Mouse (Mus musculus) brain, embryonic 14.5 days (tissue): ENCODE results near the gene C2cd4d.

Source experiments
- CTCF ChIP-seq: fragments of 200-500 bp; IDR thresholded peaks from 2 replicates; pipeline ENCODE4 v1.5.1; 2012; ENCODE audit warnings: inconsistent platforms, mild to moderate bottlenecking, moderate library complexity, borderline replicate concordance; ENCODE audit not compliant: insufficient read depth, insufficient read length; ENCODE audit errors: extremely low read depth
- POLR2A ChIP-seq: fragments of 200-500 bp; IDR thresholded peaks from 2 replicates; pipeline ENCODE4 v1.6.1; 2012; ENCODE audit warnings: mild to moderate bottlenecking, inconsistent platforms, borderline replicate concordance; ENCODE audit not compliant: poor library complexity, insufficient read depth, insufficient read length, severe bottlenecking; ENCODE audit errors: extremely low read depth

- TF ChIP-seq CTCF (no peak), POLR2A (no peak)
These were observed 10.4 kb downstream of the C2cd4d start, which contains the start of gene Rorc for GRCm38 (mm10) chr3:94372641-94373040.
